Mouse (Mus musculus): ENCODE data around the gene Lbx1. TPM values are rescaled to one million over a fixed set of nuclear protein-coding genes. Genes with fewer than 3 reads are reported as not detected.
A peak's percentile ranks its signal among the peaks of the same experiment; 100 is the strongest.

Gene Lbx1
- polyA plus RNA-seq, 1 experiment, result 8.4 TPM

GRCm38 (mm10) chr19:45225130-45225529, 10.5 kb downstream of the Lbx1 start:
- TF ChIP-seq POLR2A (IDR thresholded peaks at IDR 0.05; ENCODE audit: borderline replicate concordance, extremely low read depth, insufficient read depth, insufficient read length, poor library complexity, severe bottlenecking) (no peak), CTCF (IDR thresholded peaks at IDR 0.05; ENCODE audit: borderline replicate concordance, extremely low read depth, insufficient read depth, insufficient read length) (no peak)
- DNase-seq (ENCODE audit: low read depth), result no peak

DNA sequence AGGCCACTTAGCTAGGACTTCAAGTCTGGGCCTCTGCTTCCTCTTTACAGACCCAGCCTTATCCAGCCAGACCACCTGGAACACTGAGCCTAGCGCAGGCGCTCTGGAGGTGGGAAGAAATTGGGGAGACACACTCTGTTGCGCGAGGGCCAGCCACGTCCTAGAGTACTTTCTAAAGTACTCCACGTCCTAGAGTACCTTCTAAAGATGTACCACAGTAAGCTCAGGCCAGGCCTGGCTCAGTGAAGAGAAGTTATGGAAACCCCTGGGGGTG, 11.4 kb downstream of the Lbx1 start:
- no peak for DNase-seq (ENCODE audit: low read depth)
- no peak for TF ChIP-seq CTCF (IDR thresholded peaks at IDR 0.05; ENCODE audit: borderline replicate concordance, extremely low read depth, insufficient read depth, insufficient read length)

DNA sequence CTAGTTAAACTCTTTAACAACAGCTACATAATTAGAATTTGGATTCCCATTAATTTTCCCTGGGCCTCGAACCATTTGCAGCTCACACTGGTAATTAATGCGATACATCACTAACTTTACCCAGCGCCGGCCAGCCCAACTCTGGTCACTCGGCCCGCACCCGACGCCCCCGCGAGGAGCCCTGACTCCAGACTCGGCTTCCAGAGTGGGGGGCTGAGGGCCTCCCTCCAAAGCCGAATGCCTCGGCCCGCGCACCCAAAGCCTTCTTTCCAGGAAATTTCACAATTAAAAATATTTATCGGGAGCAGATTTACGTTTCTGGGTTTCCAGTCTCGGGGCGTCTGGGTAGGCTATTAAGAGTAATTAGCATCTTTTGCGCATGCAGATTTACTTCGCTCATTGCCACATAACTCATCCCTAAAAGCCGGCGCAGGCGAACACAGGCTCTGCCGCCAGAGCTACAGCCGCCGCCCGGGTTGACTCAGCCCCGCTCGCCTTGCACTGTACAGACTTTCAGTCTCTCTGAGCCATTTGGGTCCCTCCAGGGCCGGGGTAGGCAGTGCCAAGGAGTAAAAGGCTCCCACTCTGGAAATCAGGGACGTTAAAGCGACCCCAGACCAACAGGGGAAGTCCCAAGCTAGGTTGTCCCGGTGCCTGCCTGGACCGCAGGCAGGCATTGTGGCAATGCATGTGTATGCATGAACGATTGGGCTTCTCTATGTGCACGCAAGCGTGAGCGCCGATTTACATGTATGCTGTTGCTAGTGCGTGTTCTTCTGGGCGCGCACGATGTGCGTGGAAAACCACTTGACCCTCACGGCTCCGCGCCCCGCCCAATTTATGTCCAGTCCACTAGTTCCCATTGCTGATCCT, 12.0 kb downstream of the Lbx1 start:
- no peak for TF ChIP-seq POLR2A (IDR thresholded peaks at IDR 0.05; ENCODE audit: borderline replicate concordance, extremely low read depth, insufficient read depth, insufficient read length, poor library complexity, severe bottlenecking)
- TF ChIP-seq CTCF (IDR thresholded peaks at IDR 0.05; ENCODE audit: borderline replicate concordance, extremely low read depth, insufficient read depth, insufficient read length), result no peak
- no peak for DNase-seq (ENCODE audit: low read depth)

- DNase-seq (ENCODE audit: low read depth), result no peak
- TF ChIP-seq POLR2A (IDR thresholded peaks at IDR 0.05; ENCODE audit: borderline replicate concordance, extremely low read depth, insufficient read depth, insufficient read length, poor library complexity, severe bottlenecking) (no peak), CTCF (IDR thresholded peaks at IDR 0.05; ENCODE audit: borderline replicate concordance, extremely low read depth, insufficient read depth, insufficient read length) (no peak)
Observed at GRCm38 (mm10) chr19:45222141-45222782, 13.3 kb downstream of the Lbx1 start.

GRCm38 (mm10) chr19:45221458-45221783, 14.2 kb downstream of the Lbx1 start:
- TF ChIP-seq POLR2A (IDR thresholded peaks at IDR 0.05; ENCODE audit: borderline replicate concordance, extremely low read depth, insufficient read depth, insufficient read length, poor library complexity, severe bottlenecking) (no peak), CTCF (IDR thresholded peaks at IDR 0.05; ENCODE audit: borderline replicate concordance, extremely low read depth, insufficient read depth, insufficient read length) (no peak)
- no peak for DNase-seq (ENCODE audit: low read depth)

DNA sequence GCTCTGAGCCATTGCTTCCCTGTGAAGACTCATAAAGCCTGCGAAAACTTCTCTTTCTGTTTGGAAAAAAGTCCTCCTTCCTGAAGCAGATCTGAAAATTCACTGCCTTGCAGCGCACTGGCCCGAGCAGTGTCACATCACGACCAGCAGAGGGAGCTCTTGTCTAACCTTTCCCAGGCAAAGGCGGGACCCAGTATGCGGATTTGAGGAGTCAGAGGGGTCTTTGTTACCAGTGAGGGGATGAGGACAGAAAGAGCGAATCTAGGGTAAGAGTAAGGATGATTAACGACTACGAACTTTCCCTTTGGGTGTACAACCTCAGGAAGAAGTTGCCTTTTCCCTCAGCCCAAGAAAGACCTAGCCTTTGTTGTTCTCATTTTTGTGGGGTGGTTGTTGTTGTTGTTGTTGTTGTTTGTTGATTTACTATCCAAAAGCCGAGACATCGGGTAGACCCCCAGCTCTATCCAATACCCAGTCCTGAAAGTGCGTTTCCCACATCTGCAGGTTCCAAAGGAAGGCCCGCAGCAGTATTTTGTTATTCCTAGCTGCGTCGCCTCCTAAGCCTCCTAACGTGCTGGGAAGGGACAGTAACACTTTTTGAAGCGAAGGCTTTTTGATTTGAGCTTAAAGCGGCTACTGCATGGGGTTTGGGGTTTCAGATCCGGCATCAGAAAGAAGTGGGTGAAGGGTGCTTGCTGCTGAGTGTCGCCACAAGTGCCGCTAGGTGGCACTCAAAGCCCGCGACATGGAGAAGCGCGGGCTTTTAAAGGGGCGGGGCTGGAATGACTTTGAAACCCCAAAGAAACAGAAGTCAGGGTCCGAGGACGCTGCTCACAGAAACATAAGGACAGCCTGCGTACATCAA, 14.8 kb downstream of the Lbx1 start:
- TF ChIP-seq CTCF (IDR thresholded peaks at IDR 0.05; ENCODE audit: borderline replicate concordance, extremely low read depth, insufficient read depth, insufficient read length) (peak; percentile 98), POLR2A (IDR thresholded peaks at IDR 0.05; ENCODE audit: borderline replicate concordance, extremely low read depth, insufficient read depth, insufficient read length, poor library complexity, severe bottlenecking) (no peak)
- DNase-seq (ENCODE audit: low read depth), result peak; percentile 94

- DNase-seq (ENCODE audit: low read depth), result no peak
- peak; percentile 68 for TF ChIP-seq CTCF (IDR thresholded peaks at IDR 0.05; ENCODE audit: borderline replicate concordance, extremely low read depth, insufficient read depth, insufficient read length)
- TF ChIP-seq POLR2A (IDR thresholded peaks at IDR 0.05; ENCODE audit: borderline replicate concordance, extremely low read depth, insufficient read depth, insufficient read length, poor library complexity, severe bottlenecking), result no peak
Observed at GRCm38 (mm10) chr19:45216240-45216639, 19.4 kb downstream of the Lbx1 start.

DNA sequence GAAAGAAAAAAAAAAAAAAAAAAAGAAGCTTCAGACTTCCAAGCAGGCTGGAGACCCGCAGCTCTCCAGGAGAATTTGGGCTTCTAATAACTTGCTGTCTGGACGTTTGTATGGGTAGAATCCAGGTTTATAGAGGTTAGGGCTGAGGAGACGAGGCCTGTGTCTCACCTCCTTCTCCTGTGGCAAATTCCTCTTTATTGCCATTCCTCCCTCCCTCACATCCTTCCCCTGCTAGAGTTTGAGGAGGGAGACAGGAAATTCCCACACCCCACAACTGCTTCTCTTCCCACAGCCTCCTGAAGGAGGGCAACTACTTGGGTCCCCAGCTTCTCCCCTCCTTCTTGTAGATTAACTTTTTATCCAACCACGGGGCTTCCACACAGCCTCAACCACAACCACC, 20.2 kb downstream of the Lbx1 start:
- no peak for DNase-seq (ENCODE audit: low read depth)

GRCm38 (mm10) chr19:45209776-45210422, 25.7 kb downstream of the Lbx1 start:
- TF ChIP-seq CTCF (IDR thresholded peaks at IDR 0.05; ENCODE audit: borderline replicate concordance, extremely low read depth, insufficient read depth, insufficient read length) (no peak), POLR2A (IDR thresholded peaks at IDR 0.05; ENCODE audit: borderline replicate concordance, extremely low read depth, insufficient read depth, insufficient read length, poor library complexity, severe bottlenecking) (no peak)
- no peak for DNase-seq (ENCODE audit: low read depth)

More for the DNA sequence above, 20.2 kb downstream of the Lbx1 start:
- TF ChIP-seq CTCF (IDR thresholded peaks at IDR 0.05; ENCODE audit: borderline replicate concordance, extremely low read depth, insufficient read depth, insufficient read length), result no peak

GRCm38 (mm10) chr19:45209191-45209590, 26.4 kb downstream of the Lbx1 start:
- TF ChIP-seq CTCF (IDR thresholded peaks at IDR 0.05; ENCODE audit: borderline replicate concordance, extremely low read depth, insufficient read depth, insufficient read length), result no peak
- TF ChIP-seq POLR2A (IDR thresholded peaks at IDR 0.05; ENCODE audit: borderline replicate concordance, extremely low read depth, insufficient read depth, insufficient read length, poor library complexity, severe bottlenecking), result no peak
- no peak for DNase-seq (ENCODE audit: low read depth)

DNA sequence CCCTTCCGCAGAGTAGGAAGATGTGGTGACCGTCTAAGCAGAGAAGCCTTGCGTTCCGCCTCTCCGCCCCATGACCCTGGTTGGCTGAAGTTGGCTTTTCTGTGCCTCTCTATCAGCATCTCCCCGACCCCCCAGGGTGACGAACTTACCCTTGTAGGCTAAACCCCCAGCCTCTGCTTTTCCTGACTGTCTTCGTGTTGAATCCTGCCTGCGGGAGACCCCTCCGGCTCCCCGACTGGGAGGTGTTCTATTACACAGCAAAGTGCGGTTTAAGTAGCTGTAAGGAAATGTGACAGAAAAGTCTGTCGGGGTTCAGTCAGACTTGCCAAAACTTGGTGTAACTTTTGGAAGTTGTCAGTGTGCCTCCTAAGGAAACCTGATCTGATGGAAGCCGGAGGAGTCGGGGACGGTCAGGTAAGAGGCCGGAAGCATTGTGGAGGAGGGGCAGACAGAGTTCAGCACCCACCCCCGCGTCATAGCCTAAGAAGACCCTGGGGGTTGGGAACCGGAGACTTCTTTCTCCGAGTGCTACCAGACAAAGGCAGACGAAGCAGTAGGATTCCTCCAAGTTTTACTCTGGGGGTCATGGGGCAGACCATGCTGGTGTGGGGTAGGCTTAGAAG, 27.1 kb downstream of the Lbx1 start:
- DNase-seq (ENCODE audit: low read depth), result no peak
- TF ChIP-seq CTCF (IDR thresholded peaks at IDR 0.05; ENCODE audit: borderline replicate concordance, extremely low read depth, insufficient read depth, insufficient read length) (no peak), POLR2A (IDR thresholded peaks at IDR 0.05; ENCODE audit: borderline replicate concordance, extremely low read depth, insufficient read depth, insufficient read length, poor library complexity, severe bottlenecking) (no peak)
